Mouse (Mus musculus): ENCODE data around the gene Fancg.

GRCm38 (mm10) chr4:43035851-43036250 is 25.5 kb upstream of the Fancg start:
- TF ChIP-seq CTCF (IDR thresholded peaks at IDR 0.05; ENCODE audit: low read depth) (no peak), EP300 (IDR thresholded peaks at IDR 0.05; ENCODE audit: low read depth) (no peak)

Data from liver, postnatal 0 days (tissue).